Mouse (Mus musculus) frontal cortex, postnatal 14 days (tissue): ENCODE measurements around the gene Hrk.
A peak's percentile ranks its signal among the peaks of the same experiment; 100 is the strongest.

ENCODE experiments used
- DNase-seq, 2 experiments: peaks; one replicate each; pipeline ENCODE4 v3.0.0; 2022; ENCODE audit warnings: low spot score in 2 of 2

Gene Hrk

DNA sequence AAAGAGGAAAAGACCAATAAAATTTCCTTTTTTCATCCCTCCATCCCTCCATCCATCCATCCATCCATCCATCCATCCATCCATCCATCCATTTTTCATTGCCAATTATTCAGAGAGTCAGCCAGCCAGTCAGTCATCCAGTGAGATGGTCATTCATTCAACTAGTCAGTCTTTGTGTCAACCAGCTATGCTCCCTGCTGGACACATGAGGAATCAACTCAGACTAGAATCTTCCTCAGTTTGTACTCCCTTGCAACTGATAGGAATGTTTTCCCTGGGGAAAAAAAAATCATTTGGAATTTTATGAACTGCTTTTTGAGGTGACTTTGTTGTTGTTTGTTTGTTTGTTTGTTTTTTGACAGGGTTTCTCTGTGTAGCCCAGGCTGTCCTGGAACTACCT, 1.0 kb downstream of the Hrk start:
- no peak for DNase-seq

DNA sequence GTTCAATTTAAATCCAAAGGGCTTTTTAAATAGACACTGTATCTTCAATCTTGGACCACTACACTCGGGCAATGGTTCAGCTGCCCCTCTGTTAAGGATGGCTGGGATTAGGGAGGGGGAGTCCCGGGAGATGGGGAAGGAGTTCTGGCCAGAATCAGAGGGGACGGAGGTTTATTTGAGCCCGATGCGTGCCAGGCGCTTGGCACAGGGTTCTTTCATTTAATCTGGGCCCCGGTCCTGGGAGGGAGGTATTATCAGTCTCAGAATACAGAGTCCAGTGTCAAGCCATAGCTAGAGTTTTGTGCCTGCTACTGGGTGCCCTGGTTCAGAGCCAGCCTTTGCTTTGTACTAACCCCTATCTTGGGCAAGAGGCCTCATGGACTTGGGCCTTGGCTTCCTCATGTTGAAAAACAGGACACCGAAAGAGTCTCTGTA, 3.1 kb downstream of the Hrk start:
- no peak for DNase-seq

DNA sequence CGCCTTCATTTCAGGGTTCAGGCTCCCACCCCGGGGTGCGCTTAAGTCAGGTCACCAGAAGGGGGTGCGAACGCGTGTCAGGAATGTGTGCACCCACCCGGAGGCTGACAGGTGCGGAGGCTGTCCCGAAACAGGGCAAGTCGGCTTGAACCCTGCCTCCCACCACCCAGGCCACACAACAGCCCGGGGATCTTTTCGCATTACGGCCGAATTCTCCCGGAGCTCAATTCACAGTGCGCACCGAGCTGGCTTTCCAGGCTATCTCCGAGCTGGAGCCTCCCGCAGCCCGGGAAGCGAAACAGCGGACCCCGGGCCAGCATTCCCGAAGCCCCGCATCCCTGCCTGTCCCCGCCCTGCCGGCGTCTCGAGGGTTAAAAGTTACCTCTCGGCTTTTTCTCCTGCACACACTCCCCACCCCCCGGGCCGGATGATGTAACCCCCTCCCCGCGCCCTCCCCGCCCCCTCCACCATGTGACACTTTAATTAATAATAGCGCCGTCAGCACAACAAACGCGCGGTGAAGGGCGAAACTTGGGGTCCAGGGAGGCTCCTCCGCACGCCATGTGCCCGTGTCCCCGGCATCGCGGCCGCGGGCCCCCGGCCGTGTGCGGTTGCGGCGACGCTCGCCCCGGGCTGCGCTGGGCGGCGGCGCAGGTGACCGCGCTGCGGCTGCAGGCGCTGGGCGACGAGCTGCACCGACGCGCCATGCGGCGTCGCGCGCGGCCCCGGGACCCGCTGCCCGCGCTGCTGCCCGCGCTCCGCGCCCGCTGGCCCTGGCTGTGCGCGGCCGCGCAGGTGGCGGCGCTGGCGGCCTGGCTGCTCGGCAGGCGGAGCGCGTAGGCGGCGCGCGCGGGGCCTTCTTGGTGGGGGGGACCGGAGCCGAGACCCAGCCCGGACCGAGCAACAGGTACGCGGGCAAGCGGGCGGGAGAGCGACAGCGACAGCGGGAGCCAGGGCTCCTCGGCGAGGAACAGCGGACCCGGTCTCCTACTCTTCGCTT, 5.1 kb downstream of the Hrk start:
- no peak for DNase-seq

DNA sequence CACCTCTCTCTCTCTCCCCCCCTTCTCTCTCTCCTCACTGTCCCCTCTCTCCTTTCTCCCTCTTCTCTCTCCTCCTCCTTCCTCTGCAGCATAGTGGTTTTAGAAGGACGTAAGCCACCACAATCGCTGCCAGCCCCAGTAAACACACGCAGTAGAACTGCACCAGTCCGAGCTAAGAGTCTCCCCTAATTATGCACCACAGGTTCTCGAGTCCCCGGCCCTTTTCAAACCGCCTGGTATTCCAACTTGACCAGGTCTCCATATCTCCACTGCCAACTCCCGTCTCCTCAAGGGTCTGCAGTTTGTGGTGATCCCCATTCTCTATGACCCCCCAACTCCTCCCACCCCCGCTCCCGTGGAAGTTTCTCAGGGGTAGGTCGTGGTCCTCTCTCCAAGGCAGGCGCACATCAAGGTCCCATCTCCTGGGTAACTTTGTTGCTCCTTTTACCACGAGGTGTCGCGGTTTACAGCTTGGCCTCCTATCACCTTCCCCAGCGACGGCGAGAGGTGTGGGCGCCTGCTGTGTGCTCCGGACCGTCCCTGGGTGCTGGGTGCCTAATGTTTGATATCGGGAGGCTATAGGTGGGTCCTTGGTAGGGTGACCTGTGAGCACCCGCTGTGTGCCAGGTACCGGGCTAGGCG, 6.6 kb downstream of the Hrk start:
- no peak for DNase-seq

DNA sequence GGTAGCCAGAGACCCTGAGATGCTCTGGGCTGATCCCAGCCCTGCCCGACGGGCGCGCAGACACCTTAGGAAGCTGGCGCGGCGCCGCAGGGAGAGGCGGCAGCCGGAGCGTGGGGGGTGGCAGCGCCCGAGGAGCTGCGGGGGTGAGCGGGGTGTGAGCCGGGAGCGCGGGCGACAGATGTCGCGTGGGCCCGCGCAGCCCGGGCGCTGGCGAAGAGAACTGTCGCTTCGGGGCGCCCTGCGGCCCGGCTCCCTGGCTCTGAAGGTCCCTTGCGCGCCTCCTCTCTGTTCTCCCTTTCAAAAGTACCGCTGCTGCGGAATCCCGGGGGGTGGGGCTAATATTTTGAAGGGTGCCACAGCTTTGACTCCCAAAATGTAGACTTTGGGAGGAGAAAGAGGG, 7.2 kb downstream of the Hrk start:
- DNase-seq: no peak

DNA sequence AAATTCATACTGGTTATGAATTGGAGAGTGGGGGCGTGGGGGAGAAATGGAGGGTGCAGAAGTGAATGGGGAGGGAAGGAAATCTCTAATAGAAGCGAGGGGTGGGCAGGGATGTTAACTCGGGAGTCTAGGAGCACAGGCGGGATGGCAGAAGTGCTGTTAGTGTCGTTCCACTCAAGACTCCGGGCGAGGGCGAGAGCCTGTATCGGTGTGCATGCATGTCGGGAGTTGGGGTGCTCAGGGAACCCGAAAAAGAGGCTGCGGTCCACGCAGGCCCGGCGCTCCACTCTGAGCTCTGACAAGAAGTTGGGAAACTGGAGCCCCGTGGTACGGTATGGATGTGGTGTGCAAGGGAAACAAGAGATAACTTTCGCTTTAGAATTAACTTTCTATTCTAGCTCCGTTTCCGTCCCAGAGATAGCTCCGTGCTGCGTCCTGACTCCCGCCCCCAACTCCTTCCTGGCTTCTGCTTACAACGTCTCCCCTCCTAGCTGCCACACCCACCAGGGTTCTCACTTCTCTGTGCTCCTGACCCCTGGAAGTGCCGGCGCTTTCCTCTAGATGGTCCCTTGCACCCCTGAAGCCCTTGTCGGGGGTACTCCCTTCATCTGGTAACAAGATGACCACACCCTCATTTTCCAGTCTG, 7.8 kb downstream of the Hrk start:
- DNase-seq: no peak

DNA sequence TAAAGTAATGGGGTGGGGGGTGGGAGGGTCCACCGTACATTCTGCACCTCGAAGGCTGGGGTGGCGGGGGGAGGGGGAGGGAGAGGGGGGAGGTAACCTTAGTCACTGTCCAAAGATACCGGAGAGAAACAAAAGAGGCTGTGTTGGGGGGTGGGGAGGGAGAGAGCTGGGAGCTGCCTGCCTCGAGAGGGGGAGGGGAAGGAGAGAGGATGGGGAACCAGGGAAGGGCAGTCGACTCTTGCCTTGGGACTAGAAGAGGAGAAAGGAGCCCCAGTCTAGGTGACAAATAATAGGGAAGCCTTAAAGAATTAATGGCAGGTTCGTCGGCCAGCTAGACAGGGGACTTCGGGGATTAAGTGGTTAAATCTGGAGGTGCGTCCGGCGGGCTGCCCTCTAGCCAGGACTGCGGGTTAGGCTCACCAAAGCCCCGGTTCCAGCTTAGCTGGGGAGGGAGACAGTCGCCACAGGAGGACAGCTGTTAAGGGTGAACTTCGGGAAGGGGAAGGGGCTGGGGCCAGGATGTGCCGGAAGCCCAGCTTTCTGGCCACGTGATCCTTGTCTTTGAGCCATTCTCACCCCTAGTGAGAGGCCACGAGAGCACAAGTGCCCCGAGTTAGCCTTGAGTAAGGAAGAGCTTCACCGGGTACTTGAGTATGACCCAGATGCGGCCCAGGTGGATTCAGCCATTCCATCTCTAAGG, 10.0 kb downstream of the Hrk start:
- no peak for DNase-seq

DNA sequence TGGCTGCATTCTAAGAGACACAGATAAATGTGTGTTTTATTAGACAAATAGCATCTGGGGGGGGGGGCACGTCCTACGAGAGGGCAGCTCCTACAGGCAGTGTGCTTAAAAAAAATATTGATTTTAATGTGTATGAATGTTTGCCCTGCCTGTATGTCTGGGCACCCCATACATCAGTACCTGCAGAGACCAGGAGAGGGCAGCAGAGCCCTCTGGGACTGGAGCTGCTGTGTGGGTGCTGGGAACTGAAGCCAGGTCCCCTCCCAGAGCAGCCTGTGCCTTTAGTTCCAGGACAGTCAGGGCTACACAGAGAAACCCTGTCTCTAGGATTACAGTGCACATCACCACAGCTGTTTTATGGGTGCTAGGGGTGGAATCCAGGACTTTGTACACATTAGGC, 10.7 kb downstream of the Hrk start:
- DNase-seq: no peak

DNA sequence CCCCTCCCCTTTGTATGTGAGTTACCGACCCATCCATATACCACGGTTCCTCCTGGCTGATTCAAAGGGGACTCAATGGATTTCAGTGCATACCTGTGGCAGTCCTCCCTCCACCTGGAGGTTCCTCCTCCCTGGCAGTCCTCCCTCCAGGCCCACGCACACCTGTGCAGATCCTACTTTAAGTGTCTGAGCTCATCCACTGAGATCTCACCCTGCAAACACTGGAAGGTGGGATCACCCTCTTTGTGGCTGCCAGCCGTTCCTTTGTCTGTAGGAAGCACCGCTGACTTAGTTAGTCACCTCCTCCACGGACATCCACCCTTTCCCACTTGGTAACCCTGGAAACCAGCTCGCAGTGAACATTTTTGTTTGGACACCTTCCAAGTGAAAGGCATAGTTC, 13.2 kb downstream of the Hrk start:
- DNase-seq: no peak

DNA sequence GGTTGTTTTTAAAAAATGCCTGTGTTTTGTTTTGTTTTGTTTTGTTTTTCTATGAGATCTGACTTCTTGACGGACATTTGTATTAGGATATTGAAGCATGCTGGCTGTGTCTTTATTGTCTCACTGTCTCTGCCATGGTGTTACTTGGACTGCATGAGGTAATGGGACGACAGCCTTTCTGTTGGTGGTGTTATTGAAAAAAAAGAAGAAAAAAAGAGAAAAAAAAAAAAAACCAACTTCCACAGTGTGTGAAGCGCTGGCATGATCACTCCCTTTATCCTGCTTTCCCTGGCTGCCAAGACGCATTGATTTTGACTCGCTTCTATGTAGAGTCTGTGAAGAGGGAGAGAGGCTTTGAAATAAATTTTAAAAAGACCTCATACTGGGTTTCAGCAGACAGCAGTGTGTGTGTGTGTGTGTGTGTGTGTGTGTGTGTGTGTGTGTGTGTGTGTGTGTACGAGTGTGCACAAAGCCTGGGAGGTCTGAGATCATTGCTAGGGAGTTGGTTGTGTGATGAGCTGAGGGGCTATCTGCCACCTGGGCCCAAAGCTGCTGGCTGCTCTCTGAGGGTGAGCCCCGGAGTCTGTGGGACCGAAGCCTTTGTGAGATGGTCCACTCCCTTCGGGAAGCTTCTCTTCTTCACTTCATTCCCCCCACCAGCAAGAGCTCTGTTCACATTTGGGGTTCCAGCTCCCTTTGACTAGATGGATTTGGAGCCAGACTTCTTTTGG, 22.6 kb downstream of the Hrk start:
- DNase-seq: no peak

DNA sequence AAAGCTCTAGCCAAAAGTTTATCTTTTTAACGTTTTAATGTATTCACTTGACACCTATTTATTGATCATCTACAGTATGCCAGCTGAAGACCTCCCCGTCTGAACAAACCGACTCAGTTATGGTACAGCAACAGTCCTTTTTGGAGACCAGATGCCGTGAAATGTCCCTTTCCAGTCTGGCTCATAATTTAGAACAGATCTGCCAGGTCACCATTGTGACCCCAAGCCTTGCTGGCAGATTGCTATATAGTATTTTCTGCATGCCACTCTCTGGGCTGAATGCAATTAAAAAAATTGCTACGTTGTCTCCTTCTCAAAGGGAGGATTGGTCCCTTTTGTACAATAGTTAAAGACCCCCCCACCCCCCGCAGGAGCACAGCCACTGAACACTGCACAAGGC, 23.9 kb downstream of the Hrk start:
- DNase-seq: no peak

DNA sequence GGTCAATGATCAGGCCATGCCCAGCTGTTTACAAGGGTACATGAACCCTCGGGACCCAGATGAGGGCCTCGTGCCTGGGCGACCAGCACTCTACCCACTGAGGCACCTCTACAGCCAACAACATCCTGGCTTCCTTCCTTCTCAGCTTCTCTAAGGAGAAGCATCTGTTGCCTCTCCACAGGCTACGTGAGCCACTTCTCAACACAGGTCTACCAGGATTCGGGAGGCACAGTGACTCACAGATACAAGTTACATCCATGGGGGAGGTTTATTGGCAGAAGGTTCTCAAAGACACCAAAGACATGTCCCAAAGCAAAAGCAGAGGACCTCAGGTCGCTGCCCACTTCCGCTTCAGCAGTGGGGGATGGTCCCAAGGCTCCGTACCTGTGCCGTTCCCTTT, 26.0 kb downstream of the Hrk start:
- no peak for DNase-seq

DNA sequence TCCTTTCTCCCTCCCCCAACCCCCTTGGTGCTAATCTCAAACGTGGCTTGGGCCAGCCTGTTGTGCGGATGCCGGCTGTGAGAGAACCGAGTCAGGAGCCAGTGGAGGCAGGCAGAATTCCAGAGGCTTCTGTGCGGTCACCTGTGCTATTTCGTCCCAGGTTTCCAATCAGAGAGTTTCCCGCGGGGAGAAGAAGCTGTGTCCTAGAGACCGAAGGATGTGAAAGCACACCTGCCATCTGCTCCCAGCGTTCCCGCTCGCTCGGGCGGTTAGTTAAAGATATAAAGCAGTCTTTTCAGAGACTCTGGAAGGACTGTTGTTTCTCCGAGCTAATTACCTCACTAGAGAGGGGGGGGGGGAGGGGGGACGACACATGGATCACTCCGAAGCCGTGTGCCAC, 27.8 kb downstream of the Hrk start:
- DNase-seq: no peak

DNA sequence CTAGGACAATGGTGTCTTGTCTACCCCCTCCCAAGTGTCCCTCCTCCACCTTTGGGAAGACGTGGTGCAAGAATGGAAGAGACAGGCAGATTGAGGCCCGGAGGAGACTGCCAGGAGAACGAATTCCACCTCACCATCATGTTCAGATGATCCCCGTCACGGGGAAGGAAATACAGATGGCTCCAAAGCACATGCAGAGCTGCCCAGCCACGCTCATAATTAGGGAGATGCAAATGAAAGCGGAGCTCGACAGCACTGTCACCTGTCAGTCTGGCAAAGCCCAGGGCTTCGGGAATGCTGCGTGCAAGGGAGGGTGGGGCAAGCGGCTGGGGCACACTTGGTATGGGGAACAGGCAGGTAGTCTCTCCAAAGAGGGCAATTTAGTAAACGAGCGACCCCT, 33.0 kb downstream of the Hrk start:
- no peak for DNase-seq

DNA sequence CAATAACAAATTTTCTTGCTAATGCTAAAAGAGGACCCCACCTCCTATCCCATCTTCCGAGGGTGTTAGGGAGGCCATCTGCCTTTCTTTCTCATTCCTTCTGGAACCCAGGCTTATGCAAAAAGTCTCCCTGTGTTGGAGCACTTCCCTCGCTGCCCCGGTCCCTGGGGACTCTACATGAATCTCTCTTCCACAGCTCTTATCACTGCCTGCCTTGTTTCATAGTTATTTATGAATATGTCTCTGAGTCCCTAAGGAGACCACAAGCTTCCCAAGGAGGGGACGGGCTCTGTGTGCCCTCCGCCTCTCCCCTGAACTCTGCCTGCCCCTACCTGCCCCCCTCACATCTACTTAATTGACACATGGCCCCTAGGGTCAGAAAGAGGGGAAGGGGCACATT, 35.2 kb downstream of the Hrk start:
- no peak for DNase-seq

DNA sequence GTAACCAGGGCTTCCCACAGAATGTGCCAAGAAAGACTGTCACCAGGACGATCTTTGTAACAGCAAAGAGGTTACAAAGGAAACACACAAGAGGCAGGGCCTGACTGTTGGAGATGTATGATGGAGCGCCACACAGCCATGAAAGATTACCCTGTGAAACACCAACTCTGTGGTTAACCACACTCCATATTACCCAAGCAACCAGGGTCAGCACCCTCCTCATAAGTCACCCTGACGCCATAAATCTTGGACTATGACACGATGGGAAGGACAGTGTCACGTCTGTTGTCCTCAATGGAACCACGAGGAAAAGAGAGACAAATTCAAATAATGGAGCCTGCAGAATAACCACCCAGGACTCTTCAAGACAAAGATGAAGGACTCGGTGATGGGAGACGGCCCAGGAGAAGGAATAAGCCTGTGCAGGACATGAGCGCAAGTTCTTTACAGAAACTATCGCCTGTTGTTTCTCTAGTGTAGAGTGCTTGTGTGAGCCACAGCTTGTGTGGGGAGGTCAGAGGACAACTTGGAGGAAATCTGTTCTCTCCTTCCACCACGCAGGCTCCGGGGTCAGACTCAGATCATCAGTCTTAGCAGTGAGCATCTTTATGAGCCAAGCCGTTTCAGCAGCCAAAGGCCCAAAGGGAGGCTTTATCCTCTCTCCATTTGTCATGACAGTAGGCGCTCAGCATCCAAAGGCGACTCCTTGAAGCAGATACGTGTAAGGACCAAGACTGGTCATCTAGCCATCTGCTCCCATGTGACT, 40.4 kb downstream of the Hrk start:
- no peak for DNase-seq

DNA sequence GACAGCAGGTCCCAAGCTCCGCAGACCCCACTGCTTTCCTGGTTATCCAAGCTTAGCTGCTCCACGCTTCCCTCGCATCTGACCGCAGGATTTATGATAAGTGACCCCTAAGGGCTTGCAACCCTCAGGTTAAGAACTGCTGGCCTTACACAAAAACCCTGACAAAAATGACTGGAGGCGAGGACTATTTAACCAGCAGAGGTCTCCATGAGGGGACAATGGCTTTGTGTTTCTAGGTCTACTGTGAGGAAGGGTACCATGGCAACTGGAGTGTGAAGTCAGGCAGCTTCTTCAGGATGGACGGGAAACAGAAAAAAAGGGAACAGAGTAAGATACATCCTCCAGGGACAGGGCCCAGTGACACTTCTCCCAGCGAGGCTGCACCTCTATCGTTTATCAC, 41.4 kb downstream of the Hrk start:
- no peak for DNase-seq

DNA sequence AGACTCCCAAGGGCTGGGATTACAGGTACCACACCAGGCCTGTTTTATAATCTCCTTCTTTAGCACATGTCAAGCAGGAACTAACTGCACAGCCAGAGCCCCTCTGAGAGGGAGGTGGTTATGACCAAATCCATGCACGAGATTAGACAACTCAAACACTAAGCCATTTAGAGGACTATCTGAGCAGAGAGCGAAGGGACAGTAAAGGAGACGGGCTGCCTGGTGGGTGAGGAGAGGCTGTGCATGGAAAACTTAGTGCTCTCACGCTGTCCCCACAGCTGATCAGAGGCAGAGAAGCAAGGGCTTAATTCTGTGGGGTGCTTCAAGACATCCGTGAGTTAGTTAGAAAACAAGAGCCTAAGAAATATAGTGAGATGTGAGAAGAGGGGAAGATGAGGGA, 49.6 kb downstream of the Hrk start:
- DNase-seq: no peak

DNA sequence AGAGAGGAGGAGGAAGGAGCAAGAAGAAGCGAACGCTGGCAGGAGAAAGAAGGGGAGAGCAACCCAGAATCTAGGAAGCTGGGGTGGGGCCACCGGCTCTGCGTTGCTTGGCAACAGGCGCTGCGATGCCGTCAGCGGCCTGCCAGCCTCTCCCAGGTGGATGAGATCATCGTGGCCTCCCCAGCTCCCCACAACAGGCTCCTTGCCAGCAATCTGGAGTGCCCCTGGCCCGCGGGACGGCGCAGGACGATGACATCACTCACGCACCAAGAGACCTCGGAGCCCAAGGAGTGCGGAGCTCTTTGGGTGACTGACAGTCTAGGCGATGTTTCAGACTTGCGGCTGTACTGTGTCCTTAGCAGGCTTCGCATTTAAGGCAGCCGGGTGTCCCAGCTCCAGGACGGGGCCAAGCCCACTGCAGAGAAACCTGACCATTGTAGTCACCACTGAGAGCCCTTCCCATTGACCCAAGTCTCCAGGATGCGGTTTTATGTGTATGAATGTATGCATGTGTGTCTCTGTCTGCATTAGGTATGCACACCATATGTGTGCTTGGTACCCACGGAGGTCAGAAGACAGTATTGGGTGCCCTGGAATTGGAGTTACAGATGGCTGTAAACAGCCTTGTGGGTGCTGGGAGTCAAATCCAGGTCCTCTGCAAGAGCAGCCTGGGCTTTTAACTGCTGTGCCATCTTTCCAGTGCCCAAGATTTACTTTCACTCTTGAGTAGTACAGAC, 50.1 kb downstream of the Hrk start:
- peak; percentile 80 to 85 for DNase-seq

DNA sequence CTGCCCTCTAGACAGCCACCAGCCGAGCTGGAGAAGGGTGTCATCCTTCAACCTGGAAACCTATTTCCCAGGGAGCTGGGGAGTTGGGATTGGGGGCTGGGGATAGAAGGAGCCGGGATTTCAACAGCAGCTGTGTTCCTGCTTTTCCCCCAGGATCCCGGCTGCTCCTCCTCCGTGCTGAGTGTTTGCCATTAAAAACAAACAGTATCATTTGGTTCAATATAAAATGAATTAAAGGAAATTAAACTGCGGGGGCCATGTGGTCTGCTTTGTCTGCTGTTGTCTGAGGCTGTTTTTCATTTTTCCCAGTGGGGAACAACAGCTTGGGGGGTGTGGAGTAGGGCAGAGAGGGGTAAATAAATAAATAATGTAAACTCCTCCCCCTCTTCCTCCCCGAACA, 53.0 kb downstream of the Hrk start:
- DNase-seq: no peak
